Mouse (Mus musculus): ENCODE results near the gene Nfib. TPM values are rescaled to one million over a fixed set of nuclear protein-coding genes. Genes with fewer than 3 reads are reported as not detected.

The Nfib gene
- total RNA-seq, 1 experiment from 2014 or later, result 0.10 TPM

DNA sequence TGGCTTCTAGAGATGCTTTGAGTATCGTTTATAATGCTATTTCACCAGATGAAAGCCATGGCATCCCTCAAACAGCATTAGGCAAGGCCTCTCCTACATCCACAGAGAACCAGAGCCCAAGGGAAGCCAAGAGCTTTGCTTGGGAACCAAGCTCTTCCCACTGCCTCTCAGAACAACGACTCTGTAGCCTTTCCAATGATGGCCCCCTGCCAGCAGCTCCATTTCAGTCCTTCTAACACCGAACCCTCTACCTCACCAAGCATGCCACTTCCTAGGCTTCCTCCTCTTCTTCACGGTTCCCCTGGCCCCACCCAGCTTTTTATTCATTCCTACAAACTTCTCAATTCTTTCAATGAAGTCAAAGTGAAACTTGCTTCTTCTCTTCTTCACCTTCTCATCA, 287.3 kb downstream of the Nfib start:
- no peak for ATAC-seq (replicated peaks in 1 of 2; ENCODE audit: insufficient read depth in 1 of 2, low FRiP score in 2 of 2, low TSS enrichment in 1 of 2, low read depth in 1 of 2, poor library complexity in 2 of 2, severe bottlenecking in 2 of 2)

DNA sequence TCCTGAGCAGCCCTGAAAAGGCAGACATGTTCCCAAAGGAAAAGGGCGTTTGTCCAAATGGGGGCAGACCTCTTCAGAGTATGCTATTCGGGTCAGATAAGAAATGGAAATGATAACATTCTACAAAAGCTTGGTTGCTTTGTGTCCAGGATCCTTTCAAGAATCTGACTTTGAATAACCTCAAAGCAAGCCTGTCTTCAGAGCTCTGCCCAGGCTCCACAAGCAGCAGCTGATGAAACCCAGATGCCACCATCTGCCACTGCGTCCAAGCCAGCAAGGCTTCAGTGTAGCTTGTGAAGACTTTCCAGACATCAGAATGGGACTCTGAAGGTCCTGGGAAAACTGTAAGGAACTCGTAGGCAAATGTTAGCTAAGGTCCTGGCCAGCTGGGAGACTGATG, 289.7 kb downstream of the Nfib start:
- no peak for ATAC-seq (replicated peaks in 1 of 2; ENCODE audit: insufficient read depth in 1 of 2, low FRiP score in 2 of 2, low TSS enrichment in 1 of 2, low read depth in 1 of 2, poor library complexity in 2 of 2, severe bottlenecking in 2 of 2)

DNA sequence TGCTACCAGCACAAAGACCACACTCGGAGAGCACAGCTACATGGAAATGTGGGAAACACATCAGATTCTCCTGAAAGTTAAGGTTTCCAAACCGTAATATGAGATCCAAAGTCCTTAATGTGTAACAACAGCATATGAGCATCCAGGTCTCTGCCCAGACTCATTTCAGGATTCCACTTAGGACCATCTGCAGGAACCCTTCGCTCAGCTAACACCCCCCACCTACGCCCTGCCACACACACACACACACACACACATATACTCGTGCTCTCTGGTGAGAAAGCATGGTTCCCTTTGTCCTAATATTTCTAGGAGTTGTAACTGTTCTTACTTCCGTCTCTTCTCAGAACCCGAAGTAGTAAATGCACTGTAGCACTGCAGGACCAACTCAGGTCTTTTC, 292.9 kb downstream of the Nfib start:
- ATAC-seq (replicated peaks in 1 of 2; ENCODE audit: insufficient read depth in 1 of 2, low FRiP score in 2 of 2, low TSS enrichment in 1 of 2, low read depth in 1 of 2, poor library complexity in 2 of 2, severe bottlenecking in 2 of 2), result no peak

DNA sequence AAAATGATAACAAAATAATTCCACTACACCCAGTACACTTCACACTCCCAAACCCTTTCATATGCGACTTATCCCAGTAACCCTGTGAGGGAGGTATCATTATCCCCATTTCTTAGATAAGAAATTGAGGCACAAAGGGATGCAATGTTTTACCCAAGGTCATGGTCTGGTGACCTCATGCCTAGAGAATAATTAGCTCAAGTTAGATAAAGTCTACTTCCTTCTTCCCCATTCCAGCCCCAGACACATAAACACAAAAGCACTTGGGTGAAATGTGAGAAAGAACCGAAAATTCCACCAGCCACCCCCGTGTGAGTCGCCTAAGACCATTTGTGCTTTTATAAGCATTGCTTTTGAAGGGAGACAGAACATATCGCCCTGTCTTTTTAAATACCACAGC, 293.6 kb downstream of the Nfib start:
- ATAC-seq (replicated peaks in 1 of 2; ENCODE audit: insufficient read depth in 1 of 2, low FRiP score in 2 of 2, low TSS enrichment in 1 of 2, low read depth in 1 of 2, poor library complexity in 2 of 2, severe bottlenecking in 2 of 2), result no peak

DNA sequence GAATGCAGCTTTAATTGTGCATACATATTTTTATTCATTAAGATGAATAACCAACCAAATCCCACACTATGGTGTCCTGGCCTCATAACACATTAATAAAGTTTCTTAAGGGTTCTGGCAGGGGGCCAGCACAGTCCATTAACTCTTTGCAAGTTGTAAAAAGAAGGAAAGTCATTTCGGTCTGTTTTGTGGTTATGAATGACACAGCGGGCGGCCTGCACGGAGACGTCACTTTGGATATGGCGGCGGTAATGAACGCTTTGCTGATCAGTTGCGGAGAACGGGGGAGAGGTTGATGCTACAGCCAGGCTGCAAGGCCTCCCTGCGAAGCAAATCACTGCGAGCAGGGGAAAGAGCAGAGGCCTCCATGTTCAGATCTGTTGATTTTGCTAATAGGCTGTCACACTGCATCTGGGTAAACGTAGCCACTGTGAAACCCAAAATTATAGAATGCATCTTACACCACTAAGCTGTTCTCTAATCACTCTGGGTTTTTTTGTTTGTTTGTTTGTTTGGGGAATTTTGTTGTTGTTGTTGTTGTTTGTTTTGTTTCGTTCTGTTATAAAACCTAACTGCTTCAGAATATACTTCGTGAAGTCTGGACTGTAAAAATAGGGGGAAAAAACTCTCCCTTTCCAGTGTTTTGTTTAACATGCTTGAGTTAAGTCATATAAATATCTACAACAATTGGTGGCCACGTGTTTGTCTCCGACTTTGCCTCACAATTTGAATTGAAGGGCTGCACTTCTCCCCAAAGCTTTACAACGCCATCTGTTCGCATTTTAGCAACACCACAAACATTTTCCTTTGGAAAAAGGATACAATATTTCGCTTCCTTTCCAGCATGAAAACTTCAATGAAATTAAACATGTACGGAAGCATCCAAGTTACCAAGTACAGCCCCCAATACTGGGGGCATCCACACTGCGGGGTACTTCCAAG, 296.8 kb downstream of the Nfib start:
- ATAC-seq (replicated peaks in 1 of 2; ENCODE audit: insufficient read depth in 1 of 2, low FRiP score in 2 of 2, low TSS enrichment in 1 of 2, low read depth in 1 of 2, poor library complexity in 2 of 2, severe bottlenecking in 2 of 2), result no peak

DNA sequence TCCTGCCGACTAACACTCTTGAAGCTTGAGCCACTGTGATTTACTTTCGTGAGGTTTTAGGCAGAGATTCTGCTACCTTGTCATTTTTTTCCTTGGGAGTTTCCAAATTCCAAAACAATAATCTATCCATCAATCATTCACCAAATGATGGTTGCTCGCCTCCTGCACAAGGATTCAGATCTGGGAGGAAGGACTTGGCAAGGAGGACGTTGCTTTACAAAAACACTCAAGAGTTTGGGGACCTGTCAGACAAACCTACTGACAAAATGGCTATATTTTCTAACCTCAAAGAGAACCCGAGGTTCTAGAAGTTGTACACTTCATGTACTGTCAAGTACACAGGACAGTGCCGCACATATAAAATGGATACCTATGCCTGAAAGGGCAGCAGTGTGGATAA, 299.0 kb downstream of the Nfib start:
- no peak for ATAC-seq (replicated peaks in 1 of 2; ENCODE audit: insufficient read depth in 1 of 2, low FRiP score in 2 of 2, low TSS enrichment in 1 of 2, low read depth in 1 of 2, poor library complexity in 2 of 2, severe bottlenecking in 2 of 2)

DNA sequence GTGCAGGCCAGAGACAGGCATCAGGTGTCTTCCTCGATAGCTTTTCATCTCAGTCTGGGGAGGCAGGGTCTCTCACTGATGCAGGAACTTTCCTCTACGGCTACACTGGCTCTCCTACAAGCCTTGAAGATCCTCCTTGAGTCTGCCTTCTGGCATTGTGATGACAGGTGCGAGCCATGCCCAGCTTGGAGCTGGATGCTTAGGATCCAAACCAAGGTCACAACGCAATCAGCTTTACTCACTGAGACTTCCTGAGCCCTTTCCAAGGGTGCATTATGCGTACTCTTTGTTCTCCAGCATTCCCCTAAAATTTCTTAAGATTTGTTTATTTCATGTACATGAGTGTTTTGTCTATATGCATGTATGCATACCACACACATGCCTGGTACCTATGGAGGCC, 299.8 kb downstream of the Nfib start:
- ATAC-seq (replicated peaks in 1 of 2; ENCODE audit: insufficient read depth in 1 of 2, low FRiP score in 2 of 2, low TSS enrichment in 1 of 2, low read depth in 1 of 2, poor library complexity in 2 of 2, severe bottlenecking in 2 of 2), result no peak

DNA sequence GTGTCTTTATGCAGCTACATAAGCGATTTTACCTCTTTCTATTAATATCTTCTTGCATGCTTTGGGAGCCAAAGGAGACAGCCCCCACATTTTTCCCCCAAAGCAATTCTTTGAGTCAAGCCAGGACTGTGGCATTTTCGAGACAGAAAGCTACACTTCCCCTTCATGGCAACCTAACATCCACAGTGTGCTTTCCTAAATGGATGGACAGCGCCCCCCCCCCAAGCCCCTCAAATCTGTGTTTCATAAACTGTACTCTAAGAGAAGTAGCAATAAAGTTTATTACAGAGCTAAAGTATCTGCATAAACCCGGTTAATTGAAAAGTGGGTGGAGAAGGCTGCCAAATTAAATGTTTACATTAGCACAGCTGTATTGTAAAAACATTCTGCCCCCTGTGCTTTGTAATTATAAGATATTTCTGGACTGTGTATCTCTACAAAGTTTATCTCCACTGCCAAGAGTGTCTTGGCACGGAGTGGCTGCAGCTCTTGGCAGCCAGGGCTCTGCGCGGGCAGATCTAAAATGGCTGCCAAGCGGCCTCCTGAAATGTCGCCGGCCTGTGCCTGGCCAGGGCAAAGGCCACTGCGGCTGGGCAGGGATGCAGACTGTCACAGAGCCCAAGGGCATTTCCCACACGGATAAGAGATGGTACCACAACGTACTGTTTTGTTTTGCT, 301.4 kb downstream of the Nfib start:
- ATAC-seq (replicated peaks in 1 of 2; ENCODE audit: insufficient read depth in 1 of 2, low FRiP score in 2 of 2, low TSS enrichment in 1 of 2, low read depth in 1 of 2, poor library complexity in 2 of 2, severe bottlenecking in 2 of 2), result no peak

DNA sequence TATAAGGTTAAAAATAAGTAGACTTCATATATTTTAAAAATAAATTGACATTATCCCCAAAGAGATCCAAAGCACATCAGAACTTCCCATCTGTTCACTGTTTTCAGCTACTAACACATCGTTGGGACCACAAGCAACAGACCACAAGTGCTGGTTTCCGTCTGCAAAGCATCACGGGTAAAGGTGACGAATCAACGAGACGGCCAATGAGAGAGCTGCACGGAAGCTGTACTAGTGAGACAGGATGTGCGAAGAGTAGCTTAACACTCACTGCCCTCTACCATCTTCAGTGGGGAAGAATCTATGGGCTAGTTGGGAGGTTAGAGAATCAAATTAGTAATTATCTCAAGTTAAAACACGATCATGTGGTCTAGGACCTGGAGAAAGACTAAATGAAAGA, 302.9 kb downstream of the Nfib start:
- no peak for ATAC-seq (replicated peaks in 1 of 2; ENCODE audit: insufficient read depth in 1 of 2, low FRiP score in 2 of 2, low TSS enrichment in 1 of 2, low read depth in 1 of 2, poor library complexity in 2 of 2, severe bottlenecking in 2 of 2)

DNA sequence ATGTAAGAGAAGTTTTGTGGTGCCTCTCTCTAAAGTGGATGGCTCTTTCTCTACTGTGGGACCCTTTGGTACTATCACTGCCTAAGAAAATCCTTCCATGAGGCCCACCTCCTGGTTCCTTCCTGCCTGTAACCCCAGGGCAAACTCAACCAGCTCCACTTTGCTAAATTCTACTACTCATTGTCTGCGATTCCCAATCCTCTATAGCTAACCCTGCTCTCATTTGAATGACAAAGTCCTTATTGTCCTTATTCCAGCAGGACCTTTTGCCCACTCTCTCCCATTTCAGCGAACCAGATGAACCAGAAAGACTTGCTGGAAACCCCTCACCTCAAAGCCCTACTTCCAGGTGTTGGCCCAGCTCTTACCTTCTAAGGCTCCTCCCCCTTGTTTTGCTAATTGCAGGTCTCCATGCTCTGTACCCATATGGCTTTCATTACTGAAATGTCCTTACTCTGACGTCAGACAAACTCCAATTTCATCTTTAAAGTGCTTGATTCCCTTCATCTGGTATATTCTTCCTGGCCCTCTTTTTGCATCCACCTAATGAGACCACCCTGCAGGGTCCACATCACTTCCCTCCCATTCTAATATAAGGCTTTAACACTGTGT, 304.0 kb downstream of the Nfib start:
- ATAC-seq (replicated peaks in 1 of 2; ENCODE audit: insufficient read depth in 1 of 2, low FRiP score in 2 of 2, low TSS enrichment in 1 of 2, low read depth in 1 of 2, poor library complexity in 2 of 2, severe bottlenecking in 2 of 2), result no peak

DNA sequence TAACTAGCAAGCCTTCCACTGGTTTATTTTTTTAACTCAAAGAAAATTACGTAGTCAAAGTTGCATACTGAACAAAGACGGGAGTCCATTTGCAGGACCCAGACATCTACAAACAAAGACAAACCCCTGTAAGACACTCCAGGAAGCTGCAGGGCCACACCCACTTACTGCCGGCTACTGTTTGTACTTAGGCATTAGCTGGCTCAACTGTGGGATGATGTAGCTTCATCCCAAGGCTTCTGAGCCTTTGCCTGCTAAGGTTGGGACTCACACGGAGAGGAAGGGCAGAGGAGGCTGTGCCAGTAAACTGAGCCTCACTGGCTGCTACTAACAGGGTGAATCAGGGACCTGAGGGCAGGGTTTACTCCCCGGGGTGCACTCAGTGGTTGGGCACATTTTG, 305.0 kb downstream of the Nfib start:
- ATAC-seq (replicated peaks in 1 of 2; ENCODE audit: insufficient read depth in 1 of 2, low FRiP score in 2 of 2, low TSS enrichment in 1 of 2, low read depth in 1 of 2, poor library complexity in 2 of 2, severe bottlenecking in 2 of 2), result no peak

DNA sequence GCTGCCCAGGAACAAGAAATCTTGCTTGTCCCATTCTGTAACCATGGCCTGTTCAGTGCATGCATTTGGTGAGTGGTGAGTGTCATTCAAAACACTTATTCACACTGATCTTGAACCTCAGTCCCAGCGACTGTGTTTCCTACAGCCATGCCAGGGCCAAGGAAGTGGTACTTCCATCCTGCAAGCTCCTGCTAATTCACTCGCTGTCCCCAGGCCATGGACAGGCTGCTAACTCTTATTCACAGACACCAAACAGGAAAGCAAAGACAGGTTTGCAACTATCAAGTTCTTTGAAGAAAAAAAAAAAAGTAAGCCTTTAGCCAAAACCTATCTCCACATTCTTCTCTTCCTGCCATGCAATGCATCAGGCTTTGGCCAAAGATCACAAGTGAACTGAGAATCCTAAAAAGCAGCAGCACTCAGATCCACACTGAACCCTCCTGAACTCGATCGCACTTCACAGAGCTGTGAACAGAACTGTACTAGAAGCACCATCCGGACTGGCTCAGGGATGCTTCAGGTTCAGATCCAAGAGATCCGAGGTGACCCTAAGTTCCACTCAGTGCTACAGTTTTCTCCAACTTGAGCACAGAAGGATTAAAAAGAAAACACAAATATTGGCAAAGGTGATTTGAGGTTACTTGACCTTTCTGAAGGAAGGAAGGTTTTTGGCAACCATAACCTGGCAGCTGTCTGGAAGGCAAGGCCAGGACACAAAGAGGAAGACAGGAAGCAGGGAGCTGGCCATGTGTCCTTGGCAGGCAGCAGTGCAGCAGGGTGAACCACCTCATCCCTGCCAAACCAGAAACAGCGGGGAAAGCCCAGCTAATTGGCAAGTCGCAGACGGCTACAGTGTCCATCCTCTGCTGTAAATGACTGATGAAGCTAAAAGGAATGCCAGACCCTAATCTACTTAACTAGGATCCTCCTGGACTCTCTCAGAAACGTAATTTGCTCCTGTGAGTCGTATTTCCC, 305.9 kb downstream of the Nfib start:
- no peak for ATAC-seq (replicated peaks in 1 of 2; ENCODE audit: insufficient read depth in 1 of 2, low FRiP score in 2 of 2, low TSS enrichment in 1 of 2, low read depth in 1 of 2, poor library complexity in 2 of 2, severe bottlenecking in 2 of 2)

DNA sequence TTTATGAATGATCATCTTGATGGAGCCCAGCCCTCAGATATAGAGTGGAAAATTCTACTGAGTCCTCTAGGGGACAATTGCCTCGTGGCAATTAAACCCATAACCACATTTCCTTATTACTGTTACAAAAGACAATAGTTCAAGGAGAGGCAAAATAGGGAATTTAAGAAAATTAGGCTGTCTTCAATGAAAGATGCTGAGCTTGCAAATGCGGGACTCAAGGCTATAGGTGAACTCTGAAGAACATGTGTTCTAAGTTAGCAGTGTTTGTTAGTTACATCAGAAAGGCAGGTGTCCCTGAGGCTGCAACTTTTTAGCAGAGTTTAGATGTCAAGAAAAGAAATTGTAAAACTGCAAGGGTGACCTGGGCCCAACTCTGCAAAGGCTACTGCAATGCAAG, 307.3 kb downstream of the Nfib start:
- no peak for ATAC-seq (replicated peaks in 1 of 2; ENCODE audit: insufficient read depth in 1 of 2, low FRiP score in 2 of 2, low TSS enrichment in 1 of 2, low read depth in 1 of 2, poor library complexity in 2 of 2, severe bottlenecking in 2 of 2)

DNA sequence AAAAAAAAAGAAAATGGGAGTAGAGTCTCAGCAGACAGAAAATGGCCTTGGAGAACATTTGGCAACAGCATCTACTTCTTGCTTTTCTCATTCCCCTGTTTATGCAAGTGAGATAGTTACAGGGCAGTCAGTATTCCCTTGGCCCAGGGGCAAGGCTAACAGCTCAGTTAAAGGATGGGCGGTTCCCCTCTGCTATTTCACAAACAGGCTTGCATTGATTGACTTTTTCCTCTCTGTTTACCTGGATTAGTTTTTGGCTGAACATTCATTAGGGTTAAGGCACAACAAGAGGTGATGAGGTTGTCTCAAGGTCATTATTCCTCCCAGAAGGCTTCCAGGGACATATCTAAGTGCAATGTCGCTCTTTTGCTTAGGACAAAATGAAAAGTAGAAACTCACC, 308.7 kb downstream of the Nfib start:
- no peak for ATAC-seq (replicated peaks in 1 of 2; ENCODE audit: insufficient read depth in 1 of 2, low FRiP score in 2 of 2, low TSS enrichment in 1 of 2, low read depth in 1 of 2, poor library complexity in 2 of 2, severe bottlenecking in 2 of 2)

DNA sequence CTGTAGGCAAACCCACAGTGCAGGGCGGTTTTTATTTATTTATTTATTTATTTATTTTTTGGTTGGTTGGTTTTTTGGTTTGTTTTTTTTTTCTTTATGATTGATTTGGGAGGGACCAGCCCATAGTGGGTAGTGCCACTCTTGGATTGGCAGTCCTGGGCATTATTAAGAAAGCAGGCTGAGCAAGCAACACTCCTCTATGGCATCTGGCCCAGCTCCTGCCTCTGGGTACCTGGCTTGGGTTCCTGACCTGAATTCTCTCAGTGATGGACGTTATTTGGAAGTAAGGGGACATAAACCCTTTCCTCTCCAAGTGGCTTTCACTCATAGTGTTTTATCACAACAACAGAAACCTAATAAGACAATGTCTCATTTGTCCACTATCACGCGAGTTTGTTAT, 309.5 kb downstream of the Nfib start:
- no peak for ATAC-seq (replicated peaks in 1 of 2; ENCODE audit: insufficient read depth in 1 of 2, low FRiP score in 2 of 2, low TSS enrichment in 1 of 2, low read depth in 1 of 2, poor library complexity in 2 of 2, severe bottlenecking in 2 of 2)

DNA sequence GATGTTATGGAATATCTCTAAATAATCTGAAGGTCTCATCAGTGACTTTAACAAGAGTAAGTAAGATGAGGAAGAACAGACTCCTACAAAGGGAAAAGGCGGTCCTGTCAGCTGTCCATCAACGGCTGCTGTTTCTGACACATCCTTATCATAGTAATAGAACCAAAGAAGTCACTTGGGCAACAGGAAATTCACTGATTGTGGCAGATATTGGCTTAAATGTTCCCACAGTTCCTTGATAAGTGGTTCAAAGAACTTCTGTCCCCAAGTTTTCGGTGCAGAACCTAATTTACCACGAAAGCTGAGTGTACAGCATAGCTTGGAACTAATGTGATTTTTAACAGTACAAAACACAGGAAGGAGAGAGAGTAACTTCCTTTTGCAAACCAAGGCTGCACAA, 311.2 kb downstream of the Nfib start:
- no peak for ATAC-seq (replicated peaks in 1 of 2; ENCODE audit: insufficient read depth in 1 of 2, low FRiP score in 2 of 2, low TSS enrichment in 1 of 2, low read depth in 1 of 2, poor library complexity in 2 of 2, severe bottlenecking in 2 of 2)

DNA sequence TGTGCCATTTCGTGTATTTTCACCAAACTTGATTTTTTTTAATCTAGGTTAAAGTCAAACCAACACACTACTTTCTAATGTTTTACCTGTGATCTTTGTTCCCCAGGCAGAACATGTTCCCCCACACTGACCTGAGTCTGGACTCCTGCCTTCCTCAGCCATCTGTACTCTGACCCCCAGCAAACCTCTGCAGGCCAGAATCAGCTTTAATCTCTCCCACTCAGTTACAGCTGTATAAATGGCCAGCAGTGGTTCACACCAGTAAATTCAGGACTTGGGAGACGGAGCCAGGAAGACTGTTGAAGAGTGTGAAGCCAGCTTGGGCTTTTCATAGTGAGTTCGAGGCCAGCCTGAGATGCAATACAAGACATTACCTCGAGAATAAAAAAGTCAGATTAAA, 312.5 kb downstream of the Nfib start:
- no peak for ATAC-seq (replicated peaks in 1 of 2; ENCODE audit: insufficient read depth in 1 of 2, low FRiP score in 2 of 2, low TSS enrichment in 1 of 2, low read depth in 1 of 2, poor library complexity in 2 of 2, severe bottlenecking in 2 of 2)
